Mouse (Mus musculus) liver, embryonic 11.5 days (tissue): Measurements from ENCODE around the gene Cxadr. TPM values are rescaled to one million over a fixed set of nuclear protein-coding genes. Genes with fewer than 3 reads are reported as not detected.

Experiments
- ATAC-seq: fragments of 200-750 bp; cut with Nextera tagmentation; replicated peaks from 2 replicates; pipeline ENCODE4 v1.8.0; 2017; ENCODE audit warnings: moderate number of reproducible peaks, mild to moderate bottlenecking, moderate TSS enrichment, moderate library complexity; ENCODE audit not compliant: low FRiP score
- DNase-seq: peaks from one replicate; pipeline ENCODE4 v3.0.0-alpha.2; 2017; ENCODE audit warnings: low spot score
- H3K27ac ChIP-seq: fragments of 300-500 bp; sonication (generic); 2 replicates; pipeline ENCODE4 v1.5.1; 2014; ENCODE audit warnings: mild to moderate bottlenecking, low read depth, low read length, control low read depth
- H3K27me3 ChIP-seq: fragments of 300-500 bp; sonication (generic); replicated peaks from 2 replicates; pipeline ENCODE4 v1.6.1; 2014; ENCODE audit warnings: low read length, mixed read lengths; ENCODE audit not compliant: control insufficient read depth, insufficient read depth
- H3K36me3 ChIP-seq: fragments of 300-500 bp; sonication (generic); 2 replicates; pipeline ENCODE4 v1.6.1; 2014; ENCODE audit warnings: mild to moderate bottlenecking, low read length, moderate library complexity, mixed read lengths; ENCODE audit not compliant: control insufficient read depth, insufficient read depth
- H3K4me1 ChIP-seq: fragments of 300-500 bp; sonication (generic); replicated peaks from 2 replicates; pipeline ENCODE4 v1.6.1; 2014; ENCODE audit warnings: low read length, mixed read lengths; ENCODE audit not compliant: control insufficient read depth, insufficient read depth
- H3K4me2 ChIP-seq: fragments of 300-500 bp; sonication (generic); 2 replicates; pipeline ENCODE4 v1.6.1; 2014; ENCODE audit warnings: mild to moderate bottlenecking, control low read depth, moderate library complexity
- H3K4me3 ChIP-seq: fragments of 300-500 bp; sonication (generic); 2 replicates; pipeline ENCODE4 v1.5.1; 2014; ENCODE audit warnings: low read depth, low read length, control low read depth
- H3K9ac ChIP-seq: fragments of 300-500 bp; sonication (generic); 2 replicates; pipeline ENCODE4 v1.6.1; 2014; ENCODE audit warnings: low read depth, low read length, control low read depth
- H3K9me3 ChIP-seq: fragments of 300-500 bp; sonication (generic); 2 replicates; pipeline ENCODE4 v1.6.1; 2016; ENCODE audit warnings: low read length, inconsistent platforms, mixed read lengths; ENCODE audit not compliant: control insufficient read depth
- WGBS: fragments of 180-500 bp; shearing (Covaris S2); extraction: QIAGEN DNeasy Blood & Tissue Kit; methylation state at CpG from one replicate; pipeline ENCODE4 v1.1.7; 2014; 5-methylcytosine and 5-hydroxymethylcytosine counted together
- polyA plus RNA-seq: library from polyadenylated mRNA; unstranded; fragments of >200 nt; fragmentation: Nextera tagmentation; extraction: Ambion mirVana; gene quantifications from 2 replicates; pipeline ENCODE4 v1.2.1, GENCODE M21; 2014

Cxadr gene
- polyA plus RNA-seq, 1 experiment from 2014 or later: 13.2 TPM

DNA sequence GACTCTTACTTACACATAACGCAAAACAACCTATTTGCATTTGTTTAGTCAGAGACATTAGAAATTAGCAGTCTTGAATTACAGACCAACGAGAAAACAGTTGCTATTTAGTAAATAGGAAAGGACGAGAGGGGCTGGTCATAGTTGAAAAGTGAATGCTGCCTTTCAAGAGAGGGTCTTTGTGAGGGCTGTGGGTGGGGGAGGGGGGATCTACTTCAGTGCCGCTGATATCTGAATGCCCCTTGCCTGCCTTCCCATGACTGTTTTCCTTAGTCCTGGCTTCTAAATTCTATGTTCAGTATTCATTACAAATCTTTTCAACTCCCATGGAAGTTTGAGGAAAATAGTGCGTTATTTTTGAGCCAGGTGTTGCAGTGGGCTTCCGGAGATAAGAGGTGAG lies 12.7 kb downstream of the Cxadr start:
- no peak overlapping the region for H3K4me2 ChIP-seq
- H3K27ac ChIP-seq: no peak overlapping the region
- H3K9ac ChIP-seq: no peak overlapping the region
- no peaks in the 10 kb centered on the region for H3K36me3 ChIP-seq
- no peak for ATAC-seq
- H3K27me3 ChIP-seq: no peaks in the 10 kb centered on the region
- DNase-seq: no peak
- H3K9me3 ChIP-seq: no peaks in the 10 kb centered on the region
- no peaks in the 10 kb centered on the region for H3K4me1 ChIP-seq
- no peak overlapping the region for H3K4me3 ChIP-seq
- WGBS: 70% methylated on average over 6 of the region's 6 CpGs

DNA sequence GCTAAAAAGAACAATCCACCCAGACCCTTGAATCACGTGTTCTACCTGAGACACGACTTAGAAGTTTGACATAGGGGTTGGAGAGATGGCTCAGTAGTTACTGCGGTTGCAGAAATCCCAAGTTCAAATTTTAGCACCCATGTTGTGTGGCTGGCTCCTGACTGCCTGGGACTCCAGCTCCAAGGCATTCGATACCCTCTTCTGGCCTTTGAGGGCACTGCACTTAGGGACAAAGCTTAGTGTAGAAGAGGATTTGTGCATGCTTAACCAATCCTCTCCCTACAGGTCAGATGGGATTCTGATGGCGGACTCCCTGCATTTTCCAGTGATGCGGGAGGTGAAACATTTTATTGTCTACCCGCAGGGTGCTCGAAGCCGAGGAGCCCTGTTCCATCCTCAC lies 15.6 kb downstream of the Cxadr start:
- Histone ChIP-seq H3K9me3 (no peaks in the 10 kb centered on the region), H3K27ac (no peak overlapping the region), H3K27me3 (no peaks in the 10 kb centered on the region), H3K9ac (no peak overlapping the region), H3K4me2 (no peak overlapping the region), H3K4me1 (no peaks in the 10 kb centered on the region), H3K4me3 (no peak overlapping the region), H3K36me3 (no peaks in the 10 kb centered on the region)
- 78% methylated on average over 9 of the region's 9 CpGs for WGBS
- ATAC-seq: no peak
- no peak for DNase-seq

GRCm38 (mm10) chr16:78317960-78318359 lies 16.7 kb downstream of the Cxadr start:
- 39% methylated on average over 7 of the region's 7 CpGs for WGBS
- no peaks in the 10 kb centered on the region for H3K9me3 ChIP-seq
- H3K27me3 ChIP-seq: no peaks in the 10 kb centered on the region
- no peak overlapping the region for H3K4me3 ChIP-seq
- no peak overlapping the region for H3K9ac ChIP-seq
- ATAC-seq (peak; percentile 41; the same call in 1 of the 2 replicates), DNase-seq (no peak)
- no peaks in the 10 kb centered on the region; the same call in 1 of the 2 replicates for H3K4me1 ChIP-seq
- no peaks in the 10 kb centered on the region for H3K36me3 ChIP-seq
- no peak overlapping the region for H3K27ac ChIP-seq
- H3K4me2 ChIP-seq: no peak overlapping the region

DNA sequence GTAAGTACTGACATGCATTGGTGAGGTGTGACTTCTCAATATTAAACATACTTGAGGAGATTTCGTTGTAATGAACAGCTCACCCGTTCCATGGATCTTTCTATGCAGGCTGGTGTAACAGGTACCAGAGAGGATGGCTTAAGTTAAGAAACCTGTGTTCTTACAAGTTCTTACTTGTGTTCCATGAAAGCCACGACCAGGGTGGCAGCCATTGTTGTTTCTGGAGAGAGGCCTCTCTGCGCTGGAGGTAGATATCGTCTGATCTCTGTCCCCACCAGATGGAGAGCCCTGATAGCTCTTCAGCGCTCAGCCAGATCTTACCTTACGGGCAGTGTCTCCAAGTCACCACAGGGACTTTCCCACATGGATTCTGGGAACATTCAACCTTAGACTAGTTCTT lies 18.4 kb downstream of the Cxadr start:
- Histone ChIP-seq H3K9me3 (no peaks in the 10 kb centered on the region), H3K4me3 (no peak overlapping the region), H3K4me1 (no peaks in the 10 kb centered on the region; the same call in 1 of the 2 replicates), H3K9ac (no peak overlapping the region), H3K36me3 (no peaks in the 10 kb centered on the region), H3K27me3 (no peaks in the 10 kb centered on the region), H3K4me2 (no peak overlapping the region), H3K27ac (no peak overlapping the region)
- no peak for ATAC-seq
- WGBS: 71% methylated on average over 7 of the region's 7 CpGs
- no peak for DNase-seq

- Histone ChIP-seq H3K36me3 (no peaks in the 10 kb centered on the region), H3K4me1 (no peaks in the 10 kb centered on the region; the same call in 1 of the 2 replicates), H3K9ac (no peak overlapping the region), H3K9me3 (no peaks in the 10 kb centered on the region), H3K27me3 (no peaks in the 10 kb centered on the region), H3K27ac (no peak overlapping the region), H3K4me2 (no peak overlapping the region), H3K4me3 (no peak overlapping the region)
- DNase-seq: no peak
- 18% methylated on average over 7 of the region's 7 CpGs for WGBS
- no peak for ATAC-seq
Observed at GRCm38 (mm10) chr16:78321559-78321958, 20.3 kb downstream of the Cxadr start.

DNA sequence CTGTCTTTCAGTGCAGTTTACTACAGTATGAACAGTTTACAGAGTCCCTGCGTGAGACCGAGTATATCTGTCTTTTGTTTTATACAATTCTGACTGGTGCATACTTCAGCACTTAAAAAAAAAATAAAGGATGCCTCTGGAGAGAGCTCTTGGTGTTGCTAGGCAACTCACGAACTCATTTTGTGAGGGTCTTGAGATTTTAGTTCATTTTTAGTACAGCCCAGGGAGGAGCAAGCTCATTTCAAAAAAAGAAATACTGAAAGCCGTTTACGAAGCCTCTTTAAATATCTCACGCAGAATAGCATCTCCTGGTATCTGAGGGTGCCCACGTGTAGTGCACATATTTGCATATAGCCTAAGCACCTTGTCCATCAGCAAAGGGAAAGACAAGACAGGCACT lies 20.9 kb downstream of the Cxadr start:
- Histone ChIP-seq H3K9ac (no peak overlapping the region), H3K4me1 (no peaks in the 10 kb centered on the region; the same call in 1 of the 2 replicates), H3K27me3 (no peaks in the 10 kb centered on the region), H3K9me3 (no peaks in the 10 kb centered on the region), H3K27ac (no peak overlapping the region), H3K36me3 (no peaks in the 10 kb centered on the region), H3K4me2 (no peak overlapping the region), H3K4me3 (no peak overlapping the region)
- no peak for ATAC-seq
- no peak for DNase-seq
- WGBS: 58% methylated on average over 7 of the region's 7 CpGs

GRCm38 (mm10) chr16:78325972-78326848 lies 24.9 kb downstream of the Cxadr start:
- Histone ChIP-seq H3K27me3 (no peaks in the 10 kb centered on the region), H3K9ac (no peak overlapping the region), H3K4me3 (no peak overlapping the region), H3K9me3 (no peaks in the 10 kb centered on the region), H3K27ac (no peak overlapping the region), H3K4me1 (no peaks in the 10 kb centered on the region; the same call in 1 of the 2 replicates), H3K4me2 (no peak overlapping the region), H3K36me3 (no peaks in the 10 kb centered on the region)
- 75% methylated on average over 27 of the region's 27 CpGs for WGBS
- ATAC-seq (no peak), DNase-seq (no peak)

DNA sequence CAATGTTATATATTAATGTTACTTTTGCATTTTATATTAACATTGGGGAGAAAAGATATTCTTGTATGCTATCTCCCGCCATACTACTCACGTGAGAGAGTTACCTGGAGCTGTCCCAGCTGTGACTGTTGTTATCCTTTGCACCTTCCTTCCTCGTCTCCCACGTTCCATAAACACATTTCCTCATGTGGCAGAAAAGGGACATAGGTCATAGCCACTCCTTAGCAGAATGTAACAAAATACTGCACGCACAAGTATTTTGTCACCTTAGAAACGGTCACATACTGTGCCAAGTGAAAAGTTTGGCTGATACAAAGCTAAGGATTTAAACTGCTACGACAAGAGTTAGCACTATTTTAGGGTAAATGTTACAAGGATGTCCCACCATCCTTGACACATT lies 26.3 kb downstream of the Cxadr start:
- Histone ChIP-seq H3K4me1 (no peaks in the 10 kb centered on the region), H3K9me3 (no peaks in the 10 kb centered on the region), H3K4me2 (no peak overlapping the region), H3K27me3 (no peaks in the 10 kb centered on the region), H3K27ac (no peak overlapping the region), H3K4me3 (no peak overlapping the region), H3K9ac (no peak overlapping the region), H3K36me3 (no peaks in the 10 kb centered on the region)
- DNase-seq (no peak), ATAC-seq (no peak)
- 87% methylated on average over 7 of the region's 7 CpGs for WGBS

GRCm38 (mm10) chr16:78327999-78328398 lies 26.7 kb downstream of the Cxadr start:
- Histone ChIP-seq H3K27me3 (no peaks in the 10 kb centered on the region), H3K36me3 (no peaks in the 10 kb centered on the region; the same call in 1 of the 2 replicates), H3K4me1 (no peaks in the 10 kb centered on the region), H3K4me2 (no peak overlapping the region), H3K9ac (no peak overlapping the region), H3K9me3 (no peaks in the 10 kb centered on the region), H3K4me3 (no peak overlapping the region), H3K27ac (no peak overlapping the region)
- WGBS: 84% methylated on average over 12 of the region's 12 CpGs
- ATAC-seq (no peak), DNase-seq (no peak)
